Mouse (Mus musculus) liver, adult (tissue): ENCODE data around the gene Rdm1.

Experiments used
- GATA4 ChIP-seq: IDR thresholded peaks from 2 replicates; pipeline ENCODE4 v1.6.1; 2014; ENCODE audit warnings: mild to moderate bottlenecking, low read length; ENCODE audit not compliant: insufficient replicate concordance

The Rdm1 gene

DNA sequence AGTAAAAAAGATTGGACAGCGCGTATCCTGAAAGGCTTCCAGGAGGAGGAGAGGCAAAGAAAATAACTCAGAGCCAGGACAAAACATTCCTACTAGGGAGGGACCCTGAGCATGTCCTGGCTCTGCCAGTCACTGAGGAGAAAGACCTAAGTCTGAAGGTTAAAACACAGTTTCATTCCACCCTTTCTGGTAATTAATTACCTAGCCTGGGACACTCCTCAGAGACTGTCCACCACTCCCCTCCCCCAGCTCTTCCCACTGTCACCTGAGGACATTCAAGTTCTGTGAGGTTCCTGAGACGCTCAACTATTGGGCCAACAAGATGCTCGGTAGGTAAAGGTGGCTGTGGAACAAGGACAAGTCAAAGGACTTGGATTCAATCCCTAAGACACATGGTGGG lies 48.4 kb downstream of the Rdm1 start:
- no peak for TF ChIP-seq GATA4

GRCm38 (mm10) chr11:101677655-101678054 lies 50.7 kb downstream of the Rdm1 start:
- no peak for TF ChIP-seq GATA4

DNA sequence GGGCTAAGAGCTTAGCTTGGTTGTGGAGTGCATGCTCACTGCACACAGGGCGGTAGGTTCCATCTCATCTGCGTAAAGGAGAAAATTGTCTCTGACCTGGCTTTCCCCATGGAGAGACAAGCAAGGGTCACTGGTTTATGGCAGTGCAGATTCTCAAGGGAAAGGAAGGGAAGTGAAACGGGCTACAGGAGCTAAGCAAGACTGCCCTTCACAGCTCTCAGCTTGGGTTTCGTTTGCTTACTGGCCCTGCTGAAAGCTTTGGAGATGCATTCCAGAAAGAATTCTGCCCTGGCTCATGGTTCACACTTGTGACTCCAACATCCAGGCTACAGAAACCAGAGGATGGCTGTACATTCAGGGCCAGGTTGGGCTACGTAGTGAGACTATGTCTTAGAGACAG lies 51.8 kb downstream of the Rdm1 start:
- no peak for TF ChIP-seq GATA4

- TF ChIP-seq GATA4 = no peak
These were observed 52.9 kb downstream of the Rdm1 start for GRCm38 (mm10) chr11:101679907-101680306.

GRCm38 (mm10) chr11:101680634-101681325 lies 53.8 kb downstream of the Rdm1 start:
- TF ChIP-seq GATA4 = no peak

- TF ChIP-seq GATA4 = no peak
These were observed 55.0 kb downstream of the Rdm1 start for GRCm38 (mm10) chr11:101681968-101682367.

- no peak for TF ChIP-seq GATA4
These were observed 55.5 kb downstream of the Rdm1 start for GRCm38 (mm10) chr11:101682410-101682960.
